Mouse (Mus musculus): ENCODE measurements around the gene Srpk2.

DNA sequence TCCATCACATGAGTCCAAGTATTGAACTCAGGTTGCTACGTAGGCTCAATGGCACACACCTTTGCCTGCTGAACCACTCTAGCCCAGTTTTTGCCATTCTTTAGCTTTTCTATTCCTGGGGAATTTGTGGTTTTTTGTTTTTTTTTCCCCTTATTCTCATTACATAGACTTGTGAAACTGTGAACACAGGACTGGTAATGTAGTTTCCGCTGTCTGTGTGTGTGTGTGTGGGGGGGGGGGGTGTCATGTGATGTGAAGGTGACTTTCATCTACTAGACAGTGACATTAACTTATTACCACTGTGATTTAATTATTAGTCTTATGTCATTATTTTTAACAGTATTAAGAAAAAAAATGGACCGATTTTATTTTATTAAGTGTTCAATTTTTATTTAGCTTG, 220.2 kb downstream of the Srpk2 start:
- TF ChIP-seq GATA1 (IDR thresholded peaks at IDR 0.05; ENCODE audit: low read length) (no peak), TAL1 (IDR thresholded peaks at IDR 0.05; ENCODE audit: low read length) (no peak)
